Mouse (Mus musculus): ENCODE measurements around the gene Ulk4. TPM values are rescaled to one million over a fixed set of nuclear protein-coding genes. Genes with fewer than 3 reads are reported as not detected.

Ulk4 gene
- total and polyA plus RNA-seq, 3 experiments: 0.18 to 2.3 (median 0.30) TPM

GRCm38 (mm10) chr9:120943757-120944156, 333.2 kb downstream of the Ulk4 start:
- peaks cover 18% of the 10 kb centered on the region for H3K79me2 ChIP-seq (replicated peaks; ENCODE audit: control insufficient read depth, insufficient read depth, low read length)
- no peak overlapping the region for H3K27ac ChIP-seq
- WGBS: 30% methylated on average over 1 of the region's 1 CpGs
- no peak for DNase-seq
- no peak for TF ChIP-seq POLR2A (IDR thresholded peaks at IDR 0.05; ENCODE audit: insufficient read depth, low read depth, low read length)
- TF ChIP-seq CTCF (IDR thresholded peaks at IDR 0.05): no peak
- TF ChIP-seq EP300 (IDR thresholded peaks at IDR 0.05; ENCODE audit: insufficient read depth, low read depth, low read length): no peak
- H3K9ac ChIP-seq (ENCODE audit: low read depth, low read length): no peak overlapping the region
- peaks cover 69% of the 10 kb centered on the region for H3K36me3 ChIP-seq (ENCODE audit: control insufficient read depth, insufficient read depth, low read length)
- no peak overlapping the region for H3K4me3 ChIP-seq
- intact Hi-C loops (cut with DNase I): no loop called here
- peaks cover 47% of the 10 kb centered on the region for H3K4me1 ChIP-seq (ENCODE audit: control insufficient read depth, insufficient read depth, low read length)
- no peaks in the 10 kb centered on the region for H3K27me3 ChIP-seq (ENCODE audit: control insufficient read depth, insufficient read depth, low read length)

GRCm38 (mm10) chr9:120940858-120941257, 336.1 kb downstream of the Ulk4 start:
- peaks cover 47% of the 10 kb centered on the region for H3K4me1 ChIP-seq (ENCODE audit: control insufficient read depth, insufficient read depth, low read length)
- no peak overlapping the region for H3K4me3 ChIP-seq
- H3K27me3 ChIP-seq (ENCODE audit: control insufficient read depth, insufficient read depth, low read length): no peaks in the 10 kb centered on the region
- no peak overlapping the region for H3K9ac ChIP-seq (ENCODE audit: low read depth, low read length)
- WGBS: 73% methylated on average over 3 of the region's 3 CpGs
- H3K79me2 ChIP-seq (replicated peaks; ENCODE audit: control insufficient read depth, insufficient read depth, low read length): peaks cover 17% of the 10 kb centered on the region
- no peak overlapping the region for H3K27ac ChIP-seq
- DNase-seq: no peak
- intact Hi-C loops (cut with DNase I): no loop called here
- TF ChIP-seq POLR2A (IDR thresholded peaks at IDR 0.05; ENCODE audit: insufficient read depth, low read depth, low read length) (no peak), CTCF (IDR thresholded peaks at IDR 0.05) (no peak), EP300 (IDR thresholded peaks at IDR 0.05; ENCODE audit: insufficient read depth, low read depth, low read length) (no peak)
- peaks cover 74% of the 10 kb centered on the region for H3K36me3 ChIP-seq (ENCODE audit: control insufficient read depth, insufficient read depth, low read length)

- Histone ChIP-seq H3K36me3 (ENCODE audit: control insufficient read depth, insufficient read depth, low read length) (peaks cover 43% of the 10 kb centered on the region), H3K4me1 (ENCODE audit: control insufficient read depth, insufficient read depth, low read length) (peaks cover 32% of the 10 kb centered on the region), H3K27ac (peak overlapping the region; percentile 86), H3K79me2 (replicated peaks; ENCODE audit: control insufficient read depth, insufficient read depth, low read length) (peaks cover 15% of the 10 kb centered on the region), H3K27me3 (ENCODE audit: control insufficient read depth, insufficient read depth, low read length) (no peaks in the 10 kb centered on the region), H3K4me3 (peak overlapping the region; percentile 72), H3K9ac (ENCODE audit: low read depth, low read length) (peak overlapping the region; percentile 56)
- peak; percentile 86 for TF ChIP-seq CTCF (IDR thresholded peaks at IDR 0.05)
- TF ChIP-seq EP300 (IDR thresholded peaks at IDR 0.05; ENCODE audit: insufficient read depth, low read depth, low read length): no peak
- 11% methylated on average over 8 of the region's 8 CpGs for WGBS
- peak; percentile 59 to 70 for DNase-seq
- intact Hi-C loops (cut with DNase I): loop anchor here (2.0 to 5.0 kb wide), 3 partner anchors 24 to 334 kb away; no protein-coding TSS in a partner anchor
These were observed 340.6 kb downstream of the Ulk4 start for GRCm38 (mm10) chr9:120936351-120936750.

- H3K79me2 ChIP-seq (replicated peaks; ENCODE audit: control insufficient read depth, insufficient read depth, low read length): peaks cover 15% of the 10 kb centered on the region
- H3K9ac ChIP-seq (ENCODE audit: low read depth, low read length): peak overlapping the region; percentile 94
- peaks cover 39% of the 10 kb centered on the region for H3K36me3 ChIP-seq (ENCODE audit: control insufficient read depth, insufficient read depth, low read length)
- peaks cover 27% of the 10 kb centered on the region for H3K4me1 ChIP-seq (ENCODE audit: control insufficient read depth, insufficient read depth, low read length)
- DNase-seq: no peak
- H3K4me3 ChIP-seq: peak overlapping the region; percentile 72
- H3K27ac ChIP-seq: peak overlapping the region; percentile 86
- intact Hi-C loops (cut with DNase I): loop anchor here (2.0 to 5.0 kb wide), 3 partner anchors 159 to 333 kb away; no protein-coding TSS in a partner anchor
- no peak for TF ChIP-seq POLR2A (IDR thresholded peaks at IDR 0.05; ENCODE audit: insufficient read depth, low read depth, low read length)
- TF ChIP-seq EP300 (IDR thresholded peaks at IDR 0.05; ENCODE audit: insufficient read depth, low read depth, low read length): no peak
- TF ChIP-seq CTCF (IDR thresholded peaks at IDR 0.05): no peak
- WGBS: 12% methylated on average over 4 of the region's 4 CpGs
- H3K27me3 ChIP-seq (ENCODE audit: control insufficient read depth, insufficient read depth, low read length): no peaks in the 10 kb centered on the region
These were observed 341.4 kb downstream of the Ulk4 start for GRCm38 (mm10) chr9:120935634-120935922.

GRCm38 (mm10) chr9:120934821-120935633, 342.0 kb downstream of the Ulk4 start:
- Histone ChIP-seq H3K27me3 (ENCODE audit: control insufficient read depth, insufficient read depth, low read length) (no peaks in the 10 kb centered on the region), H3K4me1 (ENCODE audit: control insufficient read depth, insufficient read depth, low read length) (peaks cover 23% of the 10 kb centered on the region), H3K79me2 (replicated peaks; ENCODE audit: control insufficient read depth, insufficient read depth, low read length) (peaks cover 13% of the 10 kb centered on the region), H3K4me3 (peak overlapping the region; percentile 72), H3K36me3 (ENCODE audit: control insufficient read depth, insufficient read depth, low read length) (peaks cover 33% of the 10 kb centered on the region), H3K27ac (peak overlapping the region; percentile 86), H3K9ac (ENCODE audit: low read depth, low read length) (peak overlapping the region; percentile 94)
- TF ChIP-seq EP300 (IDR thresholded peaks at IDR 0.05; ENCODE audit: insufficient read depth, low read depth, low read length) (peak; percentile 15; the same call in 1 of the 2 replicates), POLR2A (IDR thresholded peaks at IDR 0.05; ENCODE audit: insufficient read depth, low read depth, low read length) (peak; percentile 34; the same call in 1 of the 2 replicates), CTCF (IDR thresholded peaks at IDR 0.05) (no peak)
- DNase-seq: no peak
- intact Hi-C loops (cut with DNase I): loop anchor here (2.0 to 5.0 kb wide), 5 partner anchors 122 to 333 kb away; no protein-coding TSS in a partner anchor
- WGBS: 3% methylated on average over 14 of the region's 14 CpGs
